Mouse (Mus musculus) forebrain, embryonic 10.5 days (tissue): ENCODE measurements around the gene Rpl22l1. TPM values are rescaled to one million over a fixed set of nuclear protein-coding genes. Genes with fewer than 3 reads are reported as not detected.
"Not testable (repeated sequence)": the region's sequence is repeated elsewhere in the genome, so short reads cannot be mapped to it uniquely, and the experiment has no call there.

Experiments used
- DNase-seq: peaks from one replicate; pipeline ENCODE4 v3.0.0-alpha.2; 2017; ENCODE audit warnings: low spot score; ENCODE audit errors: extremely low spot score
- H3K27ac ChIP-seq: fragments of 300-500 bp; sonication (generic); 2 replicates; pipeline ENCODE4 v1.5.1; 2016; ENCODE audit warnings: mild to moderate bottlenecking
- H3K27me3 ChIP-seq: fragments of 300-500 bp; sonication (generic); 2 replicates; pipeline ENCODE4 v1.6.1; 2016; ENCODE audit warnings: mild to moderate bottlenecking; ENCODE audit not compliant: poor library complexity, severe bottlenecking
- H3K36me3 ChIP-seq: fragments of 300-500 bp; sonication (generic); replicated peaks from 2 replicates; pipeline ENCODE4 v1.6.1; 2016; ENCODE audit warnings: mild to moderate bottlenecking, moderate library complexity
- H3K4me1 ChIP-seq: fragments of 300-500 bp; sonication (generic); 2 replicates; pipeline ENCODE4 v1.6.1; 2016
- H3K4me3 ChIP-seq: fragments of 300-500 bp; sonication (generic); 2 replicates; pipeline ENCODE4 v1.5.1; 2016; ENCODE audit warnings: mild to moderate bottlenecking, moderate library complexity
- H3K9me3 ChIP-seq: fragments of 300-500 bp; sonication (generic); 2 replicates; pipeline ENCODE4 v1.6.1; 2016; ENCODE audit warnings: mild to moderate bottlenecking, moderate library complexity
- WGBS: fragments of 180-500 bp; shearing (Covaris S2); methylation state at CpG from one replicate; pipeline ENCODE4 v1.1.7; 2016; 5-methylcytosine and 5-hydroxymethylcytosine counted together
- polyA plus RNA-seq: library from polyadenylated mRNA; unstranded; fragments of >200 nt; fragmentation: Nextera tagmentation; extraction: Ambion mirVana; gene quantifications from 2 replicates; pipeline ENCODE4 v1.2.1, GENCODE M21; 2016

Gene Rpl22l1
- polyA plus RNA-seq, 1 experiment from 2014 or later: 338 TPM

DNA sequence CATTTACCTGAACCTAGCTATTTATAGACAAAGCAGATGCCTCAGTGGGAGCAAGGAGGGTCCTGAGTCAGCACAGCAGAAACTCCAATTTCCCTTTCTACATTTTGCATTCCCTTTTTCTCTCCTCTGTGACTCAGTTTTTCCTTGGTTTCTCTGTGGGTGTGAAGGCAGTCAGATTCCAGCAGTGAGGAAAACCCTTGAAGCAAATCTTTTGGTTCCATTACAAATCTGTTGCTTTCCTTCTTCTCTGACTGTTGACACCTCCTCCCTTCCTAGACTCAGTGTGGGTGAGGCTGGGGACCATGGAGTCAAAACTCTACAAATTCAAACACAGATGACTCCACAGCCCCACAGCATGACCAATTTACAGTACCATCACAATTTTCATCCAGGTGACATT, 41.9 kb downstream of the Rpl22l1 start:
- Histone ChIP-seq H3K36me3 (no peaks in the 10 kb centered on the region), H3K27me3 (no peaks in the 10 kb centered on the region), H3K9me3 (no peaks in the 10 kb centered on the region), H3K4me3 (no peak overlapping the region), H3K27ac (no peak overlapping the region), H3K4me1 (peaks cover 15% of the 10 kb centered on the region)
- DNase-seq: no peak

DNA sequence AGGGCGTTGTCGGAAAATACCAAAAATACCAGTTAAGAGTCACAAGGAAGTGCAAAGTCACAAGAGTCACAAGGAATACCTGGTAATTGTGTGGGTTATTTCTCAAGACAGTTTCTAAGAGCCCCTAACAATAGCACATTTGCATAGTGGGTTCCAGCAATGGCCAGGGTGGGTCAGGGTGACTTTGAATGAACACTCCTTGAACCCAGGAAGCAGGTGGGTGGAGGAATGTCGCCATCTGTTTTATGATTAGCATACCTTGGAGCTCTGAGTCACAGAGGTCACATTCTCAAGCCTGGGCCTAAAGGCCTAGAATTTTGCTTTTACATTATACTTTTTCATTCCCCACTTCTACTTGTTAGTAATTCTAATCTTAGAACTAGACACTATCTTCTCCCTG, 46.9 kb downstream of the Rpl22l1 start:
- H3K27me3 ChIP-seq, H3K4me3 ChIP-seq, H3K9me3 ChIP-seq, DNase-seq, H3K27ac ChIP-seq, H3K36me3 ChIP-seq, H3K4me1 ChIP-seq: not testable (repeated sequence)
- 90% methylated on average over 3 of the region's 3 CpGs for WGBS

Other genes starting within 250 kb of the Rpl22l1 start
- 0.04 TPM in 1 of 2 replicates, not detected in the other for gene Slc2a2, start 107.5 kb upstream of the Rpl22l1 start, polyA plus RNA-seq
- gene Eif5a2, start 24.2 kb upstream of the Rpl22l1 start, polyA plus RNA-seq: 15.4 and 15.5 TPM in 2 replicates
- gene Gm1527, start 87.2 kb downstream of the Rpl22l1 start, polyA plus RNA-seq: not detected in 2 replicates